Mouse (Mus musculus): ENCODE measurements around the gene Plcl2. TPM values are rescaled to one million over a fixed set of nuclear protein-coding genes. Genes with fewer than 3 reads are reported as not detected.

Plcl2 gene
- polyA plus RNA-seq (2012) = not detected in 2 replicates

DNA sequence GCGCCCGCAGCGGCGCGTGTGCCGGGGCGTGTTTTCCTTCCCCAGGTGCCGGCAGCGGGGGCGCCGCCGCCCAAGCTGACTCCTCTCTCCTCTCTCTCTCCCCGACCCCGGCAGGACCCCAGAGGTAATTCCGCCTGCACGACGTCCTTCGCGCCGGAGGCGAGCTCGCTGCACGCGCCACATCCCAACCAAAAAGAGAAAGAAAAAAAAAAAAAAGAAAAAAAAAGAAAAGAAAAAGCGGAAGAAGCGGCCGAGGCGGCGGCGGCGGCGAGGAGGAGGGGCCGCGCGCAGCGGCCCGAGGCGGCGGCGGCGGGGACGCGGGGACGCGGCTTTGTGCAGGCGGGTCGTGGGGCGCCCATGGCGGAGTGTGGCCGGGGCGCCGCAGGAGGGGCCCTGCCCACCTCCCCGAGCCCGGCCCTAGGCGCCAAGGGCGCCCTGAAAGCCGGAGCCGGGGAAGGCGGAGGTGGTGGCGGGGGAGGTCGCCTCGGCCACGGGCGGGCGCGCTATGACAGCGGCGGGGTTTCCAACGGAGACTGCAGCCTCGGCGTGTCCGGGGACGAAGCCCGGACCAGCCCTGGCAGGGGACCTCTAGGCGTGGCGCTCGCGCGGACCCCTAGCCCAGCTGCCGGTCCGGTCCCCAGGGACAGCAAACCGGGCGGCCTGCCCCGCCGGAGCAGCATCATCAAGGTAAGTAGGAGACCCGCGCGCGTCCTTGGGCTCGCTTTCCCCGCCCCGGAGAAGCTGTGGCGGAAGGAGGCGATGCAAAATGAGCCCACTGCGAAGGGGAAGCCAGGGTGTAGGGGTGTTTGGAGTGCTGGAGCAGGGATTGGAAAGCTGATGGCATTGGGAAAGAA, at the start of gene Plcl2:
Gene Plcl2, plus strand, starts transcription at position 153 of the 854 bp plus-strand sequence.
- TF ChIP-seq GATA1 (IDR thresholded peaks at IDR 0.05; ENCODE audit: low read length) = no peak

DNA sequence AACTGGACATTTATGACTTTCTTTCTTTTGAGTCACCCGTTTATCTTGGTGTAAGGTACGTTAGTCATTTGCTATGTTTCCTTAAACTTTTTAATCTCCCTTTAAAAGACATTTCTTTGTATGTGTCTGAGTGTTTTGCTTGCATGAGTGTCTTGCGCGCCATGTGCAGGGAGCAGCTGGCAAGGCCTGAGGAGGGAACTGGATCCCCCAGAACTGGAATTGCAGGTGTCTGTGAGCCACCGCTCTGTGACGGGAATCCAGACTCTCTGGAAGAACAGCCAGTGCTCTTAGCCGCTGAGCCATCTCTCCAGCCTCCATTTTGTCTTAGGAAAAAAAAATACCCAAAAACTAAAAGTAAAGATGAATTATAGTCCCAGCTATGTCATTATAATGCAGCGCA, 48.9 kb upstream of the Plcl2 start:
- TF ChIP-seq GATA1 (IDR thresholded peaks at IDR 0.05; ENCODE audit: low read length) = no peak

DNA sequence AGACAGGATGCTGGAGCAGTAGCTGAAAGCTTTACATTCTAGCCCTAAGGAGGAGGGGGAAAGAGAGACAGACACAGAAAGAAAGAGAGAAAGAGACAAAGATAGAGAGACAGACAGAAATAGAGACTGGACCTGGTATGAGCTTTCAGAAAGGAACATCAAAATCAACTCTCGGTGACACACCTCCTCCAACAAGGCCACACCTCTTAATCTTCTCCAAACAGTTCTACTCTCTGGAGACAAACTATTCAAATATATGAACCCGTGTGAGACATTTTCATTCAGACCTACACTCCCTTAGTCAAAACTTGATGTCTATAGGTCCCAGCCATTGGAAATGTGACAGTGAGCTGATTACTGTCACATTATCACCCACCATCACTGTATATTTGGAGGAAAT, 41.8 kb upstream of the Plcl2 start:
- no peak for TF ChIP-seq GATA1 (IDR thresholded peaks at IDR 0.05; ENCODE audit: low read length)

DNA sequence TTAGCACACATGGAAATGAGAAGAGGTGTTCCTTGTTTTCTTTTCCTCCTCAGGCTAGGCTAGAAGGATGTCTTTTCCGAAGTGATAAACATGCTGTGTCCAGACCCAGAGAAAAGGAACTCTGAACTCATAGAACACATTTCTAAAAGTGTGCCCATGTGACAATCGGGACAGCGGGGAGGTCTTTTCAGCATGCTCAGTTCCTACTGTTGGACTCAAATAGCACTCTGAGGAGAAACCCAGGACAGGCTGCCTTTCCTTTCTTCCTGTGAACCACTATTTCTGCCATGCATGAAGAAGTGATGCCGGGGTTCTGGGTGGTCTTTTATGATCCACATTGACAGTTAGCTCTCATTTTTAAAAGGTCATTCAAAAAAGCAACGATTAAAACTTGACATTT, 40.1 kb upstream of the Plcl2 start:
- no peak for TF ChIP-seq GATA1 (IDR thresholded peaks at IDR 0.05; ENCODE audit: low read length)

DNA sequence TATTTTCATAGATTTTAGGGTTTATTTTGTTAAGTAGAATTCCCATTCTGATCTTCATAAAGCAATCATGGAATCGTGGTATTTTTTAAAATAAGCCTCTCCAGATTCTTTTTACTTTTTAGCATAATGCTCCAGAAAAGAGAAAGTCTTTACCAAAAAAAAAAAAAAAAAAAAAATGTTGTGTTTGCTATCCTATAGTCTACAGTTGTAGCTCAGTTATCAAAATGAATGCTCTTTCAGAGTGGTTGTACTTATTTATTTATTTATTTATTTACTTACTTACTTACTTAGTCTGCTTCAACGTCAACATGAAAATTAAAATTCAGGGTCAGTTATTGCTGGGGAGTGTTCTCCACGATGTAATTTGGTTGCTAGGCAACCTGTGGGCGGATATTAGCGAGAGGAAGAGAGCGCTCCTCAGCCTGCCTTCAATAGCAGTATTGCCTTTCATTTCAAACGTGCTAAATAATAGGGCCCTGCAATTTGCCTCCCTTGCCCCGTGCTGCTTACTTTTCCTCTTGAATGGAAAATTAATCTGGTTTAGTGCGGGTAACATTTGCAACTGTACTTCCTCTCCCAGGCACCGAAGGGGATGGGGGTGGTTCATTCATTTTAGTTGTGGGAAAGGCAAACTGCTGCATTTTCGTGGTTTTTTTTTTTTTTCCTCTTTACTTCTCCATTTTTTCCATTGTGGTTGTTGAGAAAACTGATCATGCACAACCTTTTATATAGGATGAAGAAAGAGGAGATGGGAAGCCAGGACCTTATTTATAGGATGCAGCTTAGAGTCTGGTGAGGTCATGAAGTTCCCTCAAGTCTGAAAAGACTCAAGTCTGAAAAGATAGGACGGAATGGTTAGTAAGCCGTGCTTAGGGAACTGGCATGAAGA, 39.4 kb upstream of the Plcl2 start:
- no peak for TF ChIP-seq GATA1 (IDR thresholded peaks at IDR 0.05; ENCODE audit: low read length)

DNA sequence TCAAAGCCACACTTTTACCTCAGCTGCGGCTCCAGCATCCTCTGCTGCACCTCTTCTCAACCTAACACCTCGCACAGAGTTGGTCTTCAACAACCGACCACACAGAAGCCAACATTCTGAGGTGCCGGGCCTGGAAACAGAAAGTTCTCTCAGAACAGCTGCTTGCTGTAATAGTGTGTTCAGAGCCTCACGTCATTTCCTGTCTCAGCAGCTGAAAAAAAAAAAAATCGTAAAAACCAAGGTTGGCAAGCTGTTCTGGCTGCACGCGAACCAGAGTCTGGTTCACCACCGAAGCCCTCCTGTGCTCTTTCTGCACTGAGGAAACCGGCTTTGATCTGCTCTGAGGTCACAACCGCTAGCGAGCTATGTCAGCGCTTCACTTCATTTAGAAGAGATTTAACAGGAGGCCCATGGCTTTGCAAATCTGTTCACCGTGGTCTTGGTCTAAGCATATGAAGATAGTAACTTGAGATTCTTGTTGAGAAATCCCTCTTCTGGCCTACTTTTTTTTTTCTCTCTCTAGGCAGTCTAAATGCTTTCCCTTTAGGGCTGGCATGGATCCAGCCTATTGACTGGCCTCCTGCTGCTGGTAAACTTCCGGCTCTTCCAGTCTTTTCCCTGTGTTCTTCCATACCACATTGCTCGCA, 38.6 kb upstream of the Plcl2 start:
- no peak for TF ChIP-seq GATA1 (IDR thresholded peaks at IDR 0.05; ENCODE audit: low read length)

DNA sequence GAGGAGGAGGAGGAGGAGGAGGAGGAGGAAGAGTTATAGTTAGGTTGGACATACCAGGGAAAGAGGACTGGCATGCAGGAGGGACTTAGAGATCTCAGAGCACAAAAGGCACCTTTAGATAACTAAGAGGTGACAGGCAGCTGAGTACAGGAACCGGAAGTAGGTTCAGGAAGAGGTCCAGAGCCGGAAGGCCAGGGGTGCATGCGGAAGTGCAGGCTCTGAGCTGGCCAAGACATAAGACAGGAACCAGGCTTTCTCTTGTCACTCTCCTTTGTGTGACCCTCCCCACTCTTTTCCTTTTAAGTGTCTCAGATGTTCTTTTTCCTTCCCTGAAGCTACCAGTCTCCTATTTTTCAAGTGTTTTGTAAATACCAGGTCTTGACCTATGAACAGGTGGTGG, 38.0 kb upstream of the Plcl2 start:
- no peak for TF ChIP-seq GATA1 (IDR thresholded peaks at IDR 0.05; ENCODE audit: low read length)

DNA sequence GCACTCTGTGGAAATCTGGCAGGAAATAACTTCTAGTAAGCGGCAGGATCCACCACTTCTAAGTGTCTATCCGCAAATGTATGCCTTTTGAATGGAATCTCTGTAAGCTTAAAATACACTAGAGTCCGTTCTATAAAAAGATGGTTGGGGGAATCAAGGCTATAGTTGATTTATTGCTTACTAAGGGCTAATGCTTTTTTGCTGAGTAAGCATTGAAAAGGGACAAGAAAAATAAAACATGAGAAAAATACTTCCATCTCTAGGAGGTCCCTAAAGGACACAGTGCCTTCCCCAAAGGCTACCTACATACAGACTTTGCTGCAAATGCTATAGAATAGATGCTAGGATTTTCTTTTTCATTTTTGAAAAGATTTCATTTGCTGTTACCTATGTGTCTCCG, 31.9 kb upstream of the Plcl2 start:
- no peak for TF ChIP-seq GATA1 (IDR thresholded peaks at IDR 0.05; ENCODE audit: low read length)

DNA sequence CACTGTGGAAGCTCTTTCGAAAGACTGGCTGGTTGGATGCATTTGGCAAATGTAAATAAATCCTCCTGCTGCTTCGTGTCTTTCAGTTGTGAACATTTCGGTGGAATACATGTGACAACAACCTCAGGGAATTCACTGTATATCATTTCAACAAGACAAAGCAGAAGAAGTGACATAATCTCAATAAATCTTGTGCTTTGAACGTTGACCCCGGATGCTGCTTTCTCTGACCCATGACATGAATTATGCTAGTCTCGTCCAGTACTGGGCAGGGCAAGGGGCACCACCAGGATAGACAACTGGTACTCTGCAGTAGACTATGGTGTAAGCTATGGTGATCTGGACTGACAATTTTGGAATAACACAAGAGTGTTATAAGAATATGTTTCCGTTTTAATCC, 28.3 kb upstream of the Plcl2 start:
- TF ChIP-seq GATA1 (IDR thresholded peaks at IDR 0.05; ENCODE audit: low read length) = no peak

DNA sequence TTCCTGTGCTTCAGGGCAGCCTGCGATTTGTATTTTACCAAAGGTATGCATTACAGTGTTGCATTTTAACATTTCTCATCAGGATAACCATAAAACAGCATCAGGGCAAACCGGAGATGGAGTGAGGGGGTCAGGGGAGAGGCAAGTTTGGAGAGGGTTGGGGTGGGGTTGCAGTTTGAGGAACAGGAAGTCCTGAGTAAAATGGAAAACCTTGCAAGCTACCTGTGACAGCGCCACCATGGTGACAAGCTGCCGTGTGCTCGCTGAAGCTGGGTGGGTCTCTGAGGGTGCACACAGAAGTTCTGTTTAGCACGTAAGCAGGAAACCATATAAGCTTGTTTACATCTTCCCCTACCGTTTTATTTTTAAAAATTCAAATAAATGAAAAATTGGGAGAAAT, 25.5 kb upstream of the Plcl2 start:
- TF ChIP-seq GATA1 (IDR thresholded peaks at IDR 0.05; ENCODE audit: low read length) = no peak

DNA sequence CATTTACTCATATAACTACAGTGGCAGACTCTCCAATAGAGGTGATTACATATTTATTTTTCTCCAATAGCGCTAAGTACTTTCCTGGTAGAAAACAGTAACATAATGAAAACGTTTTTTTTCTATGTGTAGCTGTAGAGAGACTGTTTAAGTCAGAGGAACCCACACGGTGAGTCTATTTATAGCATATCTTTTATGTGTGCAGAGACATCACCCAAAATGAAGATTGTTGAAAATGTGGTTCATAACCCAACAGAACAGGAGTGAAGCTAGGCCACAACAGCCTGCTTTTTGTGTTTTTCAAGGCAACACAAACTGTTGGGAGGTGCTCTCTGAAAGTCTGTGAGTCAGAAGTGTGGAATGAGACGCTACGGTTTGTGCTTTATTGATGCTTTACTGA, 24.2 kb upstream of the Plcl2 start:
- TF ChIP-seq GATA1 (IDR thresholded peaks at IDR 0.05; ENCODE audit: low read length) = no peak

DNA sequence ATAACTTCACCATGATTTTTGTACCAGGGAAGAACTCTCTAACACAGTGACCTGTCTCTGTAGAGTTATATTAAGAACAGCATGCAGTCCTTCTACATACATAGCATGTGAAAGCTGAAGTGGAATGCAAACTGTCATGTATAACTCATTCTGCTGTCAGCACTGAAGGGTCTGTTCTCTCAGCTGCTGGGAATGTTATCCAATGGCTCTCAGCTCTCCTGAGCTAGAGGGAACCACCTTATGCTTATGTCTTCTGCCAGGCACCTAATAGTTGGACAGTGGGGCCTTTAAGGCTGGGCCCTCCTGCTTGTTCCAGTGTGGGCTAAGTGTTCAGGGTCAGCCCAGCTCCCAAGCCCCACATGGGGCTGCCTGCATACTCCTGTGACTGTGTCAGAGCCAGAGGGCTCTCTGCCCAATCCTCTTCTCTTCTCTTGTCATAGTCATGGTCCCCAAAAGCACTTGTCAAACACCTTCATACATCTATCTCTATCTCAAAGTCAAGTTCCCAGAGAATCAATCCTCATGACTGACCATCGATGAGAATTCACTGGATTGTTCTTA, 22.1 kb upstream of the Plcl2 start:
- TF ChIP-seq GATA1 (IDR thresholded peaks at IDR 0.05; ENCODE audit: low read length) = no peak

DNA sequence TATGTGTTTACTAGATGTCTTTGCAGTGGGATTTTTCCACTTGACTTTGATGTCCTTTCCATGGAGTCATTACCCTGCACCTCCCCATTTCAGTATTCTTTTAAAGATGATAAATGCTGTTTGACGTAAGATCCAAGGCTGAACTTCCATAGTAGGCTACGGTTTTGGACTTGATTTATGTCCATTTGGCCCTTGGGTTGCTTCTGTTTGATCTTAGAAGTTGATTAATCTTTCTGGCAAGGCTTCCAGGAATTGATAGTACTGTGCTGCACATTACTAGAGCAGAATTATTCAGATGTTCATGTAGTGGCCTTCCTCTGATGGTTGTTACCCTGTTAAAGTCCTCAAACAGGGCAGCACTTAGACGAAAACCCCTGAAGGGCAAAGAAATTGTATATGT, 21.5 kb upstream of the Plcl2 start:
- no peak for TF ChIP-seq GATA1 (IDR thresholded peaks at IDR 0.05; ENCODE audit: low read length)

DNA sequence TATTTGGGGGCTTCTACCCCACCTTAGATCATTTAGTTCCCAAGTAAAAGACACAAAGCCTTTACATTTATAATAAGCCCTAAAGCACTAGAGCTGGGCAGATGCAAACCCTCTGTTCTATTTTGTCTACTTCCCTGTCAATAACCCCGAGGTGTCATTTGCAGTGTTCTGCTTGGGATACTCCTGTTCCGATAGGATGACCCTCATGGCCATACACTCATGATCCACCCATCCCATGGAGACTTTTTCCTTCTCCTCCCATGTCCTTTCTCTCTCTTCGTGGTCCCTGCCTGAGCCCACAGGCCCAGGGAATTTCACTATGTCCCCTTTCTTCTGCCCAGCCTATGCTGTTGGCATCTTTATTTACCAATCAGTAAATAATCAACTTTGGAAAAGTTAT, 20.8 kb upstream of the Plcl2 start:
- TF ChIP-seq GATA1 (IDR thresholded peaks at IDR 0.05; ENCODE audit: low read length) = no peak

DNA sequence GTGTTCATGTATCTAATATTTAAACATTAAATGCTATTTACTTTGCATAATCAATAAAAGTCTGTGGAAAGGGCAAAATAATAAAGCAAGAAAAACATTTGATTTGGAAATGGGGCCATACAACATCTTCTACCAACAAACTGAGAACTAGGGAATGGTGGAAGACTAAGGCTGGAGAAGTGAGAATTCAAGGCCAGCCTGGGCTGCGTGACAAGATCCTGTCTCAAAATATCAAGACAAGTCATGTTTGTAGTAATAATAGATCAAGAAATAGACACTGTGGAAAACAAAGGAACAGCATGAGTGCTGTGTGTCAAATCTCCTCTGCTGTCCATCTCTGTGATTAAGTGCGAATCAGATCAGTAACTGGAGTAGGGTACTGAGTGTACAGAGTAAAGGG, 20.3 kb upstream of the Plcl2 start:
- no peak for TF ChIP-seq GATA1 (IDR thresholded peaks at IDR 0.05; ENCODE audit: low read length)
